Mouse (Mus musculus) liver, postnatal 0 days (tissue): ENCODE measurements around the gene Vmp1. TPM values are rescaled to one million over a fixed set of nuclear protein-coding genes. Genes with fewer than 3 reads are reported as not detected.

ENCODE experiments used
- ATAC-seq: fragments of 200-750 bp; cut with Nextera tagmentation; 2 replicates; pipeline ENCODE4 v1.8.0; 2017; ENCODE audit warnings: mild to moderate bottlenecking, moderate library complexity
- DNase-seq: peaks from one replicate; pipeline ENCODE4 v3.0.0-alpha.2; 2016
- H3K27ac ChIP-seq: fragments of 300-500 bp; sonication (generic); 2 replicates; pipeline ENCODE4 v1.5.1; 2014; ENCODE audit warnings: antibody characterized with exemption, moderate library complexity, mild to moderate bottlenecking, low read depth
- H3K27me3 ChIP-seq: fragments of 300-500 bp; sonication (generic); 2 replicates; pipeline ENCODE4 v1.6.1; 2014; ENCODE audit warnings: low read length, control low read depth, mixed read lengths; ENCODE audit not compliant: insufficient read depth
- H3K36me3 ChIP-seq: fragments of 300-500 bp; sonication (generic); replicated peaks from 2 replicates; pipeline ENCODE4 v1.6.1; 2014; ENCODE audit warnings: mild to moderate bottlenecking, control low read depth, low read length, moderate library complexity, mixed read lengths; ENCODE audit not compliant: insufficient read depth
- H3K4me1 ChIP-seq: fragments of 300-500 bp; sonication (generic); 2 replicates; pipeline ENCODE4 v1.6.1; 2014; ENCODE audit warnings: antibody characterized with exemption, mild to moderate bottlenecking, control low read depth; ENCODE audit not compliant: insufficient read depth
- H3K4me2 ChIP-seq: fragments of 300-500 bp; sonication (generic); 2 replicates; pipeline ENCODE4 v1.6.1; 2014; ENCODE audit warnings: low read depth, mild to moderate bottlenecking, low read length, moderate library complexity, mixed read lengths
- H3K4me3 ChIP-seq: fragments of 300-500 bp; sonication (generic); 2 replicates; pipeline ENCODE4 v1.5.1; 2014; ENCODE audit warnings: low read depth, low read length
- H3K9ac ChIP-seq: fragments of 300-500 bp; sonication (generic); replicated peaks from 2 replicates; pipeline ENCODE4 v1.6.1; 2014; ENCODE audit warnings: mild to moderate bottlenecking, moderate library complexity
- H3K9me3 ChIP-seq: fragments of 300-500 bp; sonication (generic); 2 replicates; pipeline ENCODE4 v1.6.1; 2016; ENCODE audit warnings: mild to moderate bottlenecking, control low read depth, low read length, mixed read lengths
- CTCF ChIP-seq: sonication (generic); IDR thresholded peaks from 2 replicates; pipeline ENCODE4 v1.5.1; 2016; ENCODE audit warnings: antibody characterized with exemption, low read depth
- EP300 ChIP-seq: IDR thresholded peaks from 2 replicates; pipeline ENCODE4 v1.6.1; 2016; ENCODE audit warnings: antibody characterized with exemption, low read depth, mild to moderate bottlenecking
- WGBS: fragments of 180-500 bp; shearing (Covaris S2); extraction: QIAGEN DNeasy Blood & Tissue Kit; methylation state at CpG from one replicate; pipeline ENCODE4 v1.1.7; 2014; ENCODE audit not compliant: insufficient replicate concordance; 5-methylcytosine and 5-hydroxymethylcytosine counted together
- polyA plus RNA-seq: library from polyadenylated mRNA; unstranded; fragments of >200 nt; fragmentation: Nextera tagmentation; extraction: Ambion mirVana; gene quantifications from 2 replicates; pipeline ENCODE4 v1.2.1, GENCODE M21; 2015

Gene Vmp1
- polyA plus RNA-seq, 1 experiment from 2014 or later, result 125 TPM

- H3K36me3 ChIP-seq, result peaks cover 5% of the 10 kb centered on the region
- TF ChIP-seq CTCF (no peak), EP300 (no peak)
- no peaks in the 10 kb centered on the region for H3K9me3 ChIP-seq
- no peak overlapping the region for H3K4me2 ChIP-seq
- H3K27me3 ChIP-seq, result no peaks in the 10 kb centered on the region
- no peaks in the 10 kb centered on the region for H3K4me1 ChIP-seq
- no peak overlapping the region for H3K9ac ChIP-seq
- no peak overlapping the region for H3K27ac ChIP-seq
- ATAC-seq (no peak), DNase-seq (no peak)
- 91% methylated on average over 1 of the region's 1 CpGs for WGBS
- no peak overlapping the region for H3K4me3 ChIP-seq
Measured at GRCm38 (mm10) chr11:86649542-86649941, 34.1 kb downstream of the Vmp1 start.

GRCm38 (mm10) chr11:86647706-86648447, 35.8 kb downstream of the Vmp1 start:
- DNase-seq (no peak), ATAC-seq (no peak)

GRCm38 (mm10) chr11:86646885-86647459, 36.7 kb downstream of the Vmp1 start:
- Histone ChIP-seq H3K27me3 (no peaks in the 10 kb centered on the region), H3K9me3 (no peaks in the 10 kb centered on the region), H3K36me3 (peaks cover 13% of the 10 kb centered on the region), H3K27ac (no peak overlapping the region), H3K4me2 (no peak overlapping the region), H3K9ac (no peak overlapping the region), H3K4me1 (no peaks in the 10 kb centered on the region), H3K4me3 (no peak overlapping the region)
- no peak for TF ChIP-seq CTCF
- no peak for TF ChIP-seq EP300
- ATAC-seq (no peak), DNase-seq (no peak)
- 87% methylated on average over 3 of the region's 3 CpGs for whole genome bisulfite sequencing

More at GRCm38 (mm10) chr11:86647706-86648447, 35.8 kb downstream of the Vmp1 start:
- Histone ChIP-seq H3K27ac (no peak overlapping the region), H3K27me3 (no peaks in the 10 kb centered on the region), H3K4me1 (no peaks in the 10 kb centered on the region), H3K9ac (no peak overlapping the region), H3K9me3 (no peaks in the 10 kb centered on the region), H3K4me3 (no peak overlapping the region), H3K4me2 (no peak overlapping the region), H3K36me3 (peaks cover 12% of the 10 kb centered on the region)
- TF ChIP-seq CTCF (no peak), EP300 (no peak)
- WGBS, result 91% methylated on average over 15 of the region's 15 CpGs

GRCm38 (mm10) chr11:86646136-86646834, 37.4 kb downstream of the Vmp1 start:
- no peak for DNase-seq
- no peak for ATAC-seq
- no peak overlapping the region for H3K4me3 ChIP-seq
- no peaks in the 10 kb centered on the region for H3K9me3 ChIP-seq
- no peak overlapping the region for H3K27ac ChIP-seq
- peaks cover 13% of the 10 kb centered on the region for H3K36me3 ChIP-seq
- no peaks in the 10 kb centered on the region for H3K4me1 ChIP-seq
- no peak overlapping the region for H3K9ac ChIP-seq
- H3K27me3 ChIP-seq, result no peaks in the 10 kb centered on the region
- 80% methylated on average over 7 of the region's 7 CpGs for whole genome bisulfite sequencing
- no peak for TF ChIP-seq EP300
- H3K4me2 ChIP-seq, result no peak overlapping the region

- no peaks in the 10 kb centered on the region for H3K9me3 ChIP-seq
- H3K4me2 ChIP-seq, result no peak overlapping the region
- ATAC-seq (no peak), DNase-seq (no peak)
- no peak overlapping the region for H3K4me3 ChIP-seq
- H3K9ac ChIP-seq, result no peak overlapping the region
- no peak overlapping the region for H3K27ac ChIP-seq
- TF ChIP-seq CTCF (no peak), EP300 (no peak)
- H3K27me3 ChIP-seq, result no peaks in the 10 kb centered on the region
- 93% methylated on average over 4 of the region's 4 CpGs for WGBS
- H3K4me1 ChIP-seq, result no peaks in the 10 kb centered on the region
- peaks cover 17% of the 10 kb centered on the region for H3K36me3 ChIP-seq
Measured at GRCm38 (mm10) chr11:86644553-86644952, 39.1 kb downstream of the Vmp1 start.

- H3K27me3 ChIP-seq, result no peaks in the 10 kb centered on the region
- 86% methylated on average over 4 of the region's 4 CpGs for WGBS
- H3K9me3 ChIP-seq, result no peaks in the 10 kb centered on the region
- H3K27ac ChIP-seq, result no peak overlapping the region
- no peak overlapping the region for H3K9ac ChIP-seq
- H3K4me2 ChIP-seq, result no peak overlapping the region
- DNase-seq, result no peak
- no peak for TF ChIP-seq EP300
- no peak for TF ChIP-seq CTCF
- H3K36me3 ChIP-seq, result peaks cover 16% of the 10 kb centered on the region
- H3K4me1 ChIP-seq, result no peaks in the 10 kb centered on the region
- no peak for ATAC-seq
- H3K4me3 ChIP-seq, result no peak overlapping the region
Measured at GRCm38 (mm10) chr11:86641714-86642113, 41.9 kb downstream of the Vmp1 start.
